Mouse (Mus musculus): Measurements from ENCODE around the gene Cpox. TPM values are rescaled to one million over a fixed set of nuclear protein-coding genes. Genes with fewer than 3 reads are reported as not detected.

Gene Cpox
- polyA plus RNA-seq, 1 experiment from 2014 or later, result 32.0 TPM

DNA sequence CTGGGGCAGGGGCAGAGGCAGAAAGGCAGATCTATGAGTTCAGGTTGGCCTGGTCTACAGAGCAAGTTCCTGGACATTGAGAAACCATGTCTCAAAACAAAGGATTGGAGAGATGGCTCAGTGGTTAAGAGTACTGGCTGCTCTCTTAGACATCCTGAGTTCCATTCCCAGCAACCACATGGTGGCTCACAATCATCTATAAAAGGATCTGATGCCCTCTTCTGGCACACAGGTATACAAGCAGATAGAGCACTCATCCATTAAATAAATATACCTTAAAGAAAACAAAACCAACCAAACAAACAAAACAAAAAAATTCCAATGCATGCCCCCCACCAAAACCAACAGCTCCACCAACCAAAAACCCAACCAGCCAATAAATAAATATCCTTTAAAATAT, 14.4 kb downstream of the Cpox start:
- ATAC-seq (replicated peaks; ENCODE audit: insufficient number of reproducible peaks, insufficient read depth, low FRiP score, low read depth), result no peak
- Histone ChIP-seq H3K27ac (no peak overlapping the region), H3K9ac (no peak overlapping the region), H3K4me1 (replicated peaks) (peaks cover 9% of the 10 kb centered on the region; the same call in 1 of the 2 replicates), H3K4me3 (no peak overlapping the region), H3K36me3 (peaks cover 11% of the 10 kb centered on the region; the same call in 1 of the 2 replicates), H3K4me2 (no peak overlapping the region), H3K27me3 (no peaks in the 10 kb centered on the region), H3K9me3 (replicated peaks) (no peaks in the 10 kb centered on the region)

DNA sequence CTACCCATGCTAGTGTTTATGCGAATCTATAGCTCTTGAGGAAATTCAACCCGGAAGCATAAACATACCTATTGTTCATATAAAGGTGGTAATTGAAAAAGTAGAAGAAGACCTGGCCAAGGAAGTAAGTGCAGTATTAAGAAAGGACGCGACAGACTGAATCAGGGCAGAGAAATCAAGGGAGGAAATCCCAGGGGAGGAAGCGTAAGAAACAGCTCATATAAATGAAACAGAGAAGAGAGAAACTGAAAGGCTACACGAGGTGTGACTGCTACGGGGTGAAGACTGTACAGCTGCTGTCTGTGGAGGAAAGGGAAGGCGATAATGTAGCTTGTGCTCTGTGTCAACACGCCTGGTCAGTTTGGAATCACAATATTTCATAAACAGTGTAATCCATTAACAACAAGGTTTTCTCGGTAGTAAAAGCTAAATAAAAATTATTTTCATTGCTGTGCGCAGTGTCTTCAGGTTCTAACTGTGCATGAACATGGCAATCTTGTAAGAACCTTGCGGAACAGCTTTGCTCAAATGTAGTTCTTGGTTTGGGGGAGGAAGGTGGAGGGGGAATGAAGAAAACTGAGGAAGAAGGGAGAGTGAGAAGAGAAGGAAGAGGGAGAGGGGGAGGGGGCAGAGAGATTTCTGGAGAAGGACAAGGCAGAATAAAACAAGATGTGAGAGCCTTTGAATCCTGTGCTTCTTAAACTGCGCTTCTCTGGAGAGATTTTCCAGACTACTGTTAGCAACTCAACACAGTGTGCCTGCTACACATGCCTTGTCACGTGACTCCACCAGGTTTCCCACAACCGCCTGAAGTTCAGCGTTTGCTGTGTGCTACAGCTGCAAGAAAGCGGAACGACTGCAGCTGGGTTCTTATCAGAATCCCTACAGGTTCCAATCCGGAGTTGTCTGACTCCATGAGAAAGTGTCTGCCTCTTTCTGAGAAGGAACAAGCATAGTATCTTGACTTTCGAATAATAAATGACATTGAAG, 15.8 kb downstream of the Cpox start:
- Histone ChIP-seq H3K27ac (0 out of 2 replicates have a peak overlapping the region, but pooled peaks have one; percentile 24), H3K4me2 (peak overlapping the region; percentile 40), H3K36me3 (peaks cover 6% of the 10 kb centered on the region; the same call in 1 of the 2 replicates), H3K9me3 (replicated peaks) (no peaks in the 10 kb centered on the region), H3K4me3 (no peak overlapping the region), H3K4me1 (replicated peaks) (peaks cover 9% of the 10 kb centered on the region; the same call in 1 of the 2 replicates), H3K27me3 (no peaks in the 10 kb centered on the region), H3K9ac (no peak overlapping the region)
- 51% methylated on average over 20 of the region's 20 CpGs for WGBS
- ATAC-seq (replicated peaks; ENCODE audit: insufficient number of reproducible peaks, insufficient read depth, low FRiP score, low read depth), result no peak; the same call in 1 of the 2 replicates

DNA sequence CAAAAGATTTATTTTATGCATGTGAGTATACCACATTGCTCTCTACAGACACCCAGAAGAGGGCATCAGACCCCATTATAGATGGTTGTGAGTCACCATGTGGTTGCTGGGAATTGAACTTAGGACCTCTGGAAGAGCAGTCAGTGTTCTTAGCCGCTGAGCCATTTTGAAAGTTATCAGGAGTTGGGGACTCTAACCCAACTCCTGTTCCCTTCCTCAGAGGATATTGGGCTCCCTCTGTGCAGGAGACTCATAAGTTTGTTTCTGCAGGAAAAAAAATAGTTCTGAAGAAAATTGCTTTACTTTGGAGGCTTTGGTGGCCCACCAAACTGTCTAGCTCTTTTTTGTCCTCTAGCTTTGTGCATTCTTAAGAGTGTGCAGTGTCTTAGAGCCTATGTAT, 18.4 kb downstream of the Cpox start:
- ATAC-seq (replicated peaks; ENCODE audit: insufficient number of reproducible peaks, insufficient read depth, low FRiP score, low read depth), result no peak
- Histone ChIP-seq H3K27ac (no peak overlapping the region), H3K4me2 (no peak overlapping the region), H3K27me3 (no peaks in the 10 kb centered on the region), H3K36me3 (no peaks in the 10 kb centered on the region), H3K4me1 (replicated peaks) (peaks cover 9% of the 10 kb centered on the region; the same call in 1 of the 2 replicates), H3K4me3 (no peak overlapping the region), H3K9me3 (replicated peaks) (no peaks in the 10 kb centered on the region), H3K9ac (no peak overlapping the region)
- 91% methylated on average over 1 of the region's 1 CpGs for WGBS

DNA sequence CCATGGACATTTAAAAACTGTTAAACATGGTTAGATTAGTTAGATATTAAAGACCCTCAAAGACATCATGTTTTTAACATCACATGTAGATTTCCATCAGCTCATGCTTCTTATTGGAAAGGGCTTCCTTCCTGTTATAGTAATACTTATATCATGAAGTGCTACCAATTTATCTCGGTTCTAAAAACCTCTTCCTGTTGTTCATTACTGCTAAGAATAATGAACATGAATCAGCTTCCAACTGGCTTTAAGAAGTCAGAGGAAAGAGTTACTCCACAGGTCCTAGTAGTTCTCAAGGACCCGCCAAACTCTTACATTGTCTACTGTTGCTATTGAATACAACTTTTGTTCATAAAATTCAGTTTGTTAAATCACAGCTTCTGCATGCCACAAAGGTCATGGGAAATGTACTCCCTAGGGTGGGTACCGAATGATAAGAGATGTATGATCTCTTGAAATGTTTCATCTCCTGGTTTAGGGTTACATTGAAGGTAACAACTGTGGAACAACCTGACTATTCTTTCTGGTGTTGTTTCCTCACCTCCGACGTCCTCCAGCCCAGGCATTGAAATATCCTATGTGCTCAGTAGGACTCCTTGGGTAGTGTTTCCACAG, 19.6 kb downstream of the Cpox start:
- ATAC-seq (replicated peaks; ENCODE audit: insufficient number of reproducible peaks, insufficient read depth, low FRiP score, low read depth), result no peak
- 75% methylated on average over 5 of the region's 5 CpGs for WGBS
- H3K9me3 ChIP-seq (replicated peaks), result no peaks in the 10 kb centered on the region

DNA sequence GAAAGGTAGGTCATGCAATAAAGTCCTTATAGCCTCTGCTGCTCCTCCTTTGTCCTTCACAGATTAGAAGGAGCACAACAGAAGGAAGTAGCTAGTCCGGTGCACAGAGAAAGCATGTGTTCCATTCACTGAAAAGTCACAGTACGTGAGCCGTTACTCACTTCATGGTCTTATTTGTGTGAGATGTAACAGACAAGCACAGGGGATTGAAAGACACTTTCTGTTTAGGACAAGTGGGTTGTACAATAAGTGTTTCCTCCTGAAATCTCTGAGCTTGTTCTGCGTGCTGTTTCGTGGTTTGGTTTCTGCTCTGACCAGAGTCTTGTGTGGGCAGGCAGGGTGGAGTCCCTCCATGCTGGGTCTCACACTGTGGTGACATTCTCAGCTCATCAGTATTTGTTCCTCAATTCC, 20.2 kb downstream of the Cpox start:
- Histone ChIP-seq H3K36me3 (no peaks in the 10 kb centered on the region), H3K27me3 (no peaks in the 10 kb centered on the region), H3K9me3 (replicated peaks) (no peaks in the 10 kb centered on the region), H3K4me2 (no peak overlapping the region), H3K4me1 (replicated peaks) (peaks cover 9% of the 10 kb centered on the region; the same call in 1 of the 2 replicates), H3K27ac (no peak overlapping the region), H3K9ac (no peak overlapping the region), H3K4me3 (no peak overlapping the region)
- no peak for ATAC-seq (replicated peaks; ENCODE audit: insufficient number of reproducible peaks, insufficient read depth, low FRiP score, low read depth)
- WGBS, result 73% methylated on average over 5 of the region's 5 CpGs

More for the DNA sequence above, 19.6 kb downstream of the Cpox start:
- H3K27me3 ChIP-seq, result no peaks in the 10 kb centered on the region
- no peak overlapping the region for H3K4me3 ChIP-seq
- H3K9ac ChIP-seq, result no peak overlapping the region
- H3K36me3 ChIP-seq, result no peaks in the 10 kb centered on the region
- H3K4me1 ChIP-seq (replicated peaks), result peaks cover 9% of the 10 kb centered on the region; the same call in 1 of the 2 replicates
- no peak overlapping the region for H3K27ac ChIP-seq
- H3K4me2 ChIP-seq, result no peak overlapping the region

DNA sequence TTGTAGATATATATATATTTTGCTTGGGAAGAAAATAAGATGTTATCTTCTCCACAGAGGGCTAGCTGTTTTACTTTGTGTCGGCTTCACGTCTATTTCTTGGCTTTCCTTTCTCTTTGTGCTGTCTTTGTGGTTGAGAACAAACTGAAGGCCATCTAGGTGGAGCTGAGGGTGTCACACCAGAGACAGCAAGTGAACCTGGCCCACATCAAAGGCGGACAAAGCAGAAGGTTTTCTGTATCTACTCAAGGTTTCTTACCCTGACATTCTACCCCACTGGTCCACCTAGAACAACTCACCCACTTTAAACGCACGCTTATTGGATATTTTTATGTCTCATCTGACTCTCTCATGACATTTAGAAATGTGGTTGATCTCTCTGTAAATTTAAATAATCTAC, 24.0 kb downstream of the Cpox start:
- H3K4me3 ChIP-seq, result no peak overlapping the region

DNA sequence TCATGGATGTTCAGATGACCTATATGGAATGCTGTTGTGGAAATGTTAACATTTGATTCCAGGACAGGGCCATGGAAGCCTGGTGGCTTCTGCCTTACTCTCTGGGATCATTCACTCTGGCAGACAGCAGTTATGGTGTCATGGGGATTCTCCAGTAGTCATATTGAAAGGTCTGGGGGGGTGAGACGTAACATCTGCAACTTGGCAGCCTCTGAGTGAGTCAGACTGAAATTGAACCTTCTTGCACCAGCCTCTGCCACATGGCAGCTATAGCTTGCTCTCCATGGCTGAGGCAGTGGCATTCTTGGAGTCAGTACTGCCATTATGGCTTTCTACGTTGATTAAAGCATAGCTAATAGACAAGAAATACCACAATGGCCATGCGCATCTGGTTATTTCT, 26.7 kb downstream of the Cpox start:
- H3K9ac ChIP-seq, result no peak overlapping the region
- H3K9me3 ChIP-seq (replicated peaks), result no peaks in the 10 kb centered on the region
- ATAC-seq (replicated peaks; ENCODE audit: insufficient number of reproducible peaks, insufficient read depth, low FRiP score, low read depth), result no peak
- H3K27me3 ChIP-seq, result no peaks in the 10 kb centered on the region
- no peak overlapping the region for H3K4me3 ChIP-seq
- no peaks in the 10 kb centered on the region for H3K4me1 ChIP-seq (replicated peaks)
- 82% methylated on average over 3 of the region's 3 CpGs for WGBS
- no peaks in the 10 kb centered on the region for H3K36me3 ChIP-seq
- H3K4me2 ChIP-seq, result no peak overlapping the region
- H3K27ac ChIP-seq, result no peak overlapping the region

More for the DNA sequence above, 24.0 kb downstream of the Cpox start:
- no peaks in the 10 kb centered on the region for H3K9me3 ChIP-seq (replicated peaks)
- no peaks in the 10 kb centered on the region for H3K4me1 ChIP-seq (replicated peaks)
- H3K27ac ChIP-seq, result no peak overlapping the region
- H3K9ac ChIP-seq, result no peak overlapping the region
- no peaks in the 10 kb centered on the region for H3K36me3 ChIP-seq
- no peak overlapping the region for H3K4me2 ChIP-seq
- 81% methylated on average over 5 of the region's 5 CpGs for WGBS
- no peak for ATAC-seq (replicated peaks; ENCODE audit: insufficient number of reproducible peaks, insufficient read depth, low FRiP score, low read depth)
- H3K27me3 ChIP-seq, result no peaks in the 10 kb centered on the region

DNA sequence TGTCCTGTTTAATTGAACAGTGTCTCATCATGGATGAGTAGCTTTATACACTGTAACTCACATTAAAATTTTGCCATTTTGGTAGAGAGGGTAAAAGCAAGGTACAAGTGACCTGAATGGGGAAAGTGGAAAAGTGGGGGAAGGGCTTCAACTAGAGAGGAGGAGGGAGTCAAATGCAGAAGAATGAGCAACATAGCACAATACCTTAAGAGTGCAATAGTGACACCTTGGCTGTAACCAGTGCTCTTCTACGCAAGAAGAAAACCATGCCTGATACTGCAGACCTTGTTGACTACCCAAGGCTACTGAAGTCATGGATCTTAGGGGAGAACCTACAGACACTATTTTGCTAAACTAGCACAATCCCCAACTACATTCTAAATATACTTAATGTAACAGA, 27.2 kb downstream of the Cpox start:
- H3K36me3 ChIP-seq, result no peaks in the 10 kb centered on the region
- H3K4me3 ChIP-seq, result no peak overlapping the region
- no peak overlapping the region for H3K4me2 ChIP-seq
- no peaks in the 10 kb centered on the region for H3K27me3 ChIP-seq
- no peak overlapping the region for H3K27ac ChIP-seq
- no peaks in the 10 kb centered on the region for H3K4me1 ChIP-seq (replicated peaks)
- 96% methylated on average over 1 of the region's 1 CpGs for WGBS
- no peak overlapping the region for H3K9ac ChIP-seq
- H3K9me3 ChIP-seq (replicated peaks), result no peaks in the 10 kb centered on the region
- no peak for ATAC-seq (replicated peaks; ENCODE audit: insufficient number of reproducible peaks, insufficient read depth, low FRiP score, low read depth)

DNA sequence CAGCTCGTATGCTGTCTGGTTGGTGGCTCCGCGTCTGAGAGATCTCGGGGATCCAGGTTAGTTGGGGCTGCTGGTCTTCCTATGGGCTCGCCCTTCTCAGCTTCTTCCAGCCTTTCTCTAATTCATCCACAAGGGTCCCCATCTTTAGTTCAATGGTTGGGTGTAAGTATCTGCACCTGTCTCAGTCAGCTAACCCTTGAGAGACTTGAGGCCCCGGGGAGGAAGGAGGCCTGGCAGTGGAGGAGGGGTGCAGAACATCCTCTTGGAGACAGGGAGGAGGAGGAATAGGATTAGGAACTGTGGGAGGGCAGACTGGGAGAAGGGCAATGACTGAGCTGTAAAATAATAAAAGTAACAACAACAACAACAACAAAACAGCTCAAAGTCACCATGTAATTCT, 30.1 kb downstream of the Cpox start:
- 83% methylated on average over 6 of the region's 6 CpGs for WGBS

DNA sequence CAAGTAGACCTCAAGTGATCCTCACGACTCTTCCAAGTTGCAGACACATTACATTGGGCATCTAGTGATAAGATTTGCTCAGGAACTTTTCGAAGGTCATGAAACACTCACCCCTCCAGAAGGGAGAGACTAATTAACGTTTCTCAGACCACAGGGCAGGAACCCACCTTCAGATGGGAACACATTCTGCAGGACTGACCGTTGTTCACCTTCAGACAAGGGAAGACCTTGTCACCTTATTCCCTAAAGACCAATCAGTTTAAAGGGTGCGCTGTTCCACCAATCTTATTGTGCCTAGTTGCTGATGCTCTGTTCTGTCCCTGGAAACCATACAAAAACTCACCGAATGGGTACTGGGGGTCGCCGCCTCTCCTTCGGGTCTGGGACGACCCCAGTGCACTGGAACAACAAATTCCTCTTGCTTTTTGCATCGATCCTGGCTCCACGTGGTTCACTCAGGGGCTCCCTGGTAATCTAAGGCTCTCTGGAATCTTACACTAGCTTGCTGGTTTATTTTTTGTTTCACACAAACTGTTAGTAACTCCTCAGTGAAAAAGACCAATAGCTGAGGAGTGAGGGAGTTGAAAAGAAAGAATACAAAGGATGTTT, 30.8 kb downstream of the Cpox start:
- Histone ChIP-seq H3K36me3 (no peaks in the 10 kb centered on the region), H3K9me3 (replicated peaks) (no peaks in the 10 kb centered on the region), H3K9ac (no peak overlapping the region), H3K4me2 (no peak overlapping the region), H3K27me3 (no peaks in the 10 kb centered on the region), H3K4me3 (no peak overlapping the region), H3K4me1 (replicated peaks) (peaks cover 13% of the 10 kb centered on the region), H3K27ac (no peak overlapping the region)
- no peak for ATAC-seq (replicated peaks; ENCODE audit: insufficient number of reproducible peaks, insufficient read depth, low FRiP score, low read depth)
- 76% methylated on average over 12 of the region's 12 CpGs for WGBS

More for the DNA sequence above, 30.1 kb downstream of the Cpox start:
- Histone ChIP-seq H3K4me1 (replicated peaks) (peaks cover 13% of the 10 kb centered on the region), H3K4me3 (no peak overlapping the region), H3K27ac (no peak overlapping the region), H3K4me2 (no peak overlapping the region), H3K27me3 (no peaks in the 10 kb centered on the region), H3K36me3 (no peaks in the 10 kb centered on the region), H3K9ac (no peak overlapping the region), H3K9me3 (replicated peaks) (no peaks in the 10 kb centered on the region)
- no peak for ATAC-seq (replicated peaks; ENCODE audit: insufficient number of reproducible peaks, insufficient read depth, low FRiP score, low read depth)

DNA sequence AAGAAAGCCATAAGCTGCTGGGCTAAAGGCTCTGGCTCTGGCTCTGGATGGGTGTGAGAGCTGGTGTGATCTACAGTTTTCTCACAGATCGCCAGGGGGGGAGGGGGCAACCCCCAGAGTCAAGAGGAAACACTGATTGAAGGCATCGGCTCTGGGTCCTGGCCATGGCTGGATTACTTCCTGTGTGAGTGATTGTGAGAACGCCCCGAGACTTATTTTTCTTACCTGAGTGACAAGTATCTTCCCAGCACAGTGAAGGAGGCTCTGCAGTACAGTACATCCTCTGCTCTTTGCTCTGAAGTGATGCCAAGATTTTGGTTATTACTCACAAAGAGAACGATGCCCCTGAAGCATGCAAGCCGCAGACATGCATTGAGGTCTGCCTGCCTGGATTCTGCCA, 31.7 kb downstream of the Cpox start:
- H3K4me3 ChIP-seq, result no peak overlapping the region
- ATAC-seq (replicated peaks; ENCODE audit: insufficient number of reproducible peaks, insufficient read depth, low FRiP score, low read depth), result no peak
- peaks cover 13% of the 10 kb centered on the region for H3K4me1 ChIP-seq (replicated peaks)
- H3K27ac ChIP-seq, result no peak overlapping the region
- 39% methylated on average over 6 of the region's 6 CpGs for WGBS
- H3K4me2 ChIP-seq, result no peak overlapping the region
- H3K9ac ChIP-seq, result no peak overlapping the region
- H3K27me3 ChIP-seq, result no peaks in the 10 kb centered on the region
- no peaks in the 10 kb centered on the region for H3K36me3 ChIP-seq
- no peaks in the 10 kb centered on the region for H3K9me3 ChIP-seq (replicated peaks)

Data from heart, embryonic 15.5 days (tissue).